In the genomic region with DNA sequence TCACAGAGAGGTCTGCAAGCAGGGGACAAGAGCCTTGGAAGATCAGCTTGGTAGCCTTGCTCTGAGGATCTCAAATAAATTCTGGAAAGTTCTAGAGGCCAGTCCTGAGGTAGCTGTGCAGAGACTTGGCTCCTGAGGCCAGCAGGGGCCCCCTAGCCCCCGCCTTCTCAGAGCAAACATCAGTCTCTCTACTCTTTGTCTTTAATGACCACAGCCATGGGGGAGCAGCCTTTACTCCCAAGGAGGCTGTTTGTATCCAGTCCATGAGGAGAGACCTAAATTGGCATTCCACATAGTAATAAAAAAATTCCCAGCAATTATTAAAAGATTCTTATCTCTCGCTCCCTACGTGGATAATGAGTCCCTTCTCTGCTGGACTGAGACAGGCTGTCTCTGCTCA, we compare ENCODE assay signal across 15 mouse cellular contexts.
"Had no signal": no experiment of that assay in that cellular context is flagged by ENCODE, and none has a peak within 500 bp of the region (broad histone marks: within the 10 kb centered on the region; RNA-seq: fewer than 3 reads in every experiment).

No protein-coding gene starts in this region.

- DNase-seq: left cerebral cortex, postnatal 4 days; lung, embryonic 14.5 days; lung, postnatal 10 days; lung, postnatal 4 days; midbrain, embryonic 14.5 days; right cerebral cortex, adult 18-20 months; thymus, postnatal 4 days had no signal

- H3K27ac ChIP-seq: kidney, postnatal 0 days; limb, embryonic 15.5 days; liver, embryonic 12.5 days; midbrain, embryonic 10.5 days; neural tube, embryonic 15.5 days; stomach, postnatal 0 days had no signal

- H3K4me3 ChIP-seq: limb, embryonic 15.5 days; liver, embryonic 12.5 days; midbrain, embryonic 10.5 days; myocyte; neural tube, embryonic 15.5 days had no signal

- H3K36me3 ChIP-seq: limb, embryonic 15.5 days; liver, embryonic 12.5 days; midbrain, embryonic 10.5 days; neural tube, embryonic 15.5 days had no signal

- H3K9me3 ChIP-seq: limb, embryonic 15.5 days; liver, embryonic 12.5 days; midbrain, embryonic 10.5 days; neural tube, embryonic 15.5 days had no signal

- H3K4me1 ChIP-seq: liver, embryonic 12.5 days; neural tube, embryonic 15.5 days had no signal

- ATAC-seq: inflammation-experienced regulatory T-cells, adult 6 months; liver, embryonic 12.5 days had no signal

- H3K9ac ChIP-seq: limb, embryonic 15.5 days; liver, embryonic 12.5 days; lung, embryonic 14.5 days; neural tube, embryonic 15.5 days had no signal

- H3K4me2 ChIP-seq: limb, embryonic 15.5 days; liver, embryonic 12.5 days; lung, embryonic 14.5 days; neural tube, embryonic 15.5 days had no signal

- H3K27me3 ChIP-seq: limb, embryonic 15.5 days; liver, embryonic 12.5 days; neural tube, embryonic 15.5 days had no signal
